Mouse (Mus musculus) kidney, postnatal 36 days (tissue): ENCODE measurements around the gene Phyhipl.
A peak's percentile ranks its signal among the peaks of the same experiment; 100 is the strongest.

ENCODE experiments used
- DNase-seq, 2 experiments: peaks; one replicate each; pipeline ENCODE4 v3.0.0; 2021 to 2022; ENCODE audit warnings: mixed read lengths in 2 of 2

Phyhipl gene

GRCm38 (mm10) chr10:70631142-70631541 is 24.6 kb downstream of the Phyhipl start:
- no peak for DNase-seq

- peak in 1 of 2 experiments; percentile 24 for DNase-seq
These were observed 32.3 kb downstream of the Phyhipl start for GRCm38 (mm10) chr10:70623461-70623860.

- DNase-seq, result no peak
These were observed 39.4 kb downstream of the Phyhipl start for GRCm38 (mm10) chr10:70616377-70616776.

GRCm38 (mm10) chr10:70611633-70612032 is 44.1 kb downstream of the Phyhipl start:
- no peak for DNase-seq

- DNase-seq, result peak in 1 of 2 experiments; percentile 48
These were observed 55.9 kb downstream of the Phyhipl start for GRCm38 (mm10) chr10:70599925-70600305.

- DNase-seq, result peak; percentile 95 to 98
These were observed 56.4 kb downstream of the Phyhipl start for GRCm38 (mm10) chr10:70599126-70599924.

- peak; percentile 27 to 64 for DNase-seq
These were observed 57.1 kb downstream of the Phyhipl start for GRCm38 (mm10) chr10:70598516-70599125.

- peak; percentile 45 to 77 for DNase-seq
These were observed 57.7 kb downstream of the Phyhipl start for GRCm38 (mm10) chr10:70598081-70598515.

GRCm38 (mm10) chr10:70594007-70594406 is 61.8 kb downstream of the Phyhipl start:
- DNase-seq, result peak; percentile 66 to 70

- peak; percentile 49 to 57 for DNase-seq
These were observed 68.8 kb downstream of the Phyhipl start for GRCm38 (mm10) chr10:70586876-70587405.

- DNase-seq, result peak in 1 of 2 experiments; percentile 41
These were observed 71.6 kb downstream of the Phyhipl start for GRCm38 (mm10) chr10:70584171-70584570.

GRCm38 (mm10) chr10:70581556-70582211 is 74.1 kb downstream of the Phyhipl start:
- no peak for DNase-seq

GRCm38 (mm10) chr10:70563636-70564035 is 92.1 kb downstream of the Phyhipl start:
- peak; percentile 50 to 83 for DNase-seq

- DNase-seq, result no peak
These were observed 103.2 kb downstream of the Phyhipl start for GRCm38 (mm10) chr10:70552531-70552930.

GRCm38 (mm10) chr10:70542857-70543256 is 112.9 kb downstream of the Phyhipl start:
- DNase-seq, result no peak

- peak; percentile 9 to 21 for DNase-seq
These were observed 115.1 kb downstream of the Phyhipl start for GRCm38 (mm10) chr10:70540456-70541195.

- no peak for DNase-seq
These were observed 116.5 kb downstream of the Phyhipl start for GRCm38 (mm10) chr10:70539251-70539650.

- no peak for DNase-seq
These were observed 118.1 kb downstream of the Phyhipl start for GRCm38 (mm10) chr10:70537694-70538093.

GRCm38 (mm10) chr10:70535401-70535800 is 120.4 kb downstream of the Phyhipl start:
- no peak for DNase-seq

- no peak for DNase-seq
These were observed 121.2 kb downstream of the Phyhipl start for GRCm38 (mm10) chr10:70534571-70534970.

GRCm38 (mm10) chr10:70533986-70534385 is 121.8 kb downstream of the Phyhipl start:
- no peak for DNase-seq

GRCm38 (mm10) chr10:70533301-70533781 is 122.4 kb downstream of the Phyhipl start:
- no peak for DNase-seq
